Mouse (Mus musculus): ENCODE results near the gene Patj. TPM values are rescaled to one million over a fixed set of nuclear protein-coding genes. Genes with fewer than 3 reads are reported as not detected.

Gene Patj
- total and polyA plus RNA-seq, 3 experiments = 0.19 to 0.46 TPM; not detected in 1

DNA sequence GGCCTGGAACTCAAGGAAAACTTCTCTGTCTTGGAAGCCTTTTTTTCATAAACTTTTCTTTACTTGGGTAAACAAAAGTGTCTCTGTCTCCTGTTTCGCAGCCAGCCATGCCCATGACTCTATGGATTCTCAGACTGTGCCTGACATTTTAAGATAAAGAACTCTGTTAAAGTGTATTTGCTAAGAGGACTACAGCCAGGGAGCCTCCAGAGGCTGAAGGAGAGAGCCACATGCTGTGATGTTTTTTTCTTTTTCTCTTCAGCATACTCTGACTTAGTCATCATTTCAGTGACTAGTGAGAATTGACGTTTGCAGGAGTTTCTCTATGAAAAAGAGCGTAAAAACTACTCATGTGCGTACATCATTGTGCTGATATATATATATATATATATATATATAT lies 7.9 kb downstream of the Patj start:
- Histone ChIP-seq H3K4me1 (ENCODE audit: control insufficient read depth in 1 of 2, insufficient read depth in 2 of 2, low read length in 2 of 2) (no peaks in the 10 kb centered on the region), H3K79me2 (ENCODE audit: control insufficient read depth, insufficient read depth, low read length, poor library complexity) (no peaks in the 10 kb centered on the region), H3K27me3 (ENCODE audit: control insufficient read depth in 1 of 2, insufficient read depth in 2 of 2, low read length in 2 of 2) (peaks cover 3 to 4% of the 10 kb centered on the region in 2 experiments; a peak in 3 of 4 replicates), H3K27ac (ENCODE audit: control insufficient read depth, low read depth, low read length) (no peak overlapping the region), H3K4me3 (ENCODE audit: control insufficient read depth in 1 of 2, insufficient read depth in 1 of 2, low read depth in 2 of 2, low read length in 2 of 2) (no peak overlapping the region), H3K9me3 (replicated peaks; ENCODE audit: insufficient read depth, low read length) (no peaks in the 10 kb centered on the region), H3K9ac (ENCODE audit: control insufficient read depth, low read depth, low read length, poor library complexity, severe bottlenecking) (no peak overlapping the region), H3K36me3 (ENCODE audit: control insufficient read depth in 1 of 2, insufficient read depth in 2 of 2, low read length in 2 of 2) (no peaks in the 10 kb centered on the region)
- no peak for TF ChIP-seq SMC3 (IDR thresholded peaks at IDR 0.05; ENCODE audit: low read depth, low read length)
- no peak for TF ChIP-seq EP300 (IDR thresholded peaks at IDR 0.05; ENCODE audit: low read depth in 1 of 2, low read length in 2 of 2)
- no peak for TF ChIP-seq ZNF384 (IDR thresholded peaks at IDR 0.05; ENCODE audit: low read depth, low read length)
- TF ChIP-seq ZKSCAN1 (IDR thresholded peaks at IDR 0.05; ENCODE audit: low read depth, low read length) = no peak
- DNase-seq (ENCODE audit: low read depth, low spot score) = no peak

- H3K27me3 ChIP-seq (ENCODE audit: control insufficient read depth in 1 of 2, insufficient read depth in 2 of 2, low read length in 2 of 2) = peaks cover 3 to 4% of the 10 kb centered on the region in 2 experiments; a peak in 3 of 4 replicates
- H3K27ac ChIP-seq (ENCODE audit: control insufficient read depth, low read depth, low read length) = no peak overlapping the region
- H3K9me3 ChIP-seq (replicated peaks; ENCODE audit: insufficient read depth, low read length) = no peaks in the 10 kb centered on the region
- no peaks in the 10 kb centered on the region for H3K36me3 ChIP-seq (ENCODE audit: control insufficient read depth in 1 of 2, insufficient read depth in 2 of 2, low read length in 2 of 2)
- no peak overlapping the region for H3K9ac ChIP-seq (ENCODE audit: control insufficient read depth, low read depth, low read length, poor library complexity, severe bottlenecking)
- H3K4me1 ChIP-seq (ENCODE audit: control insufficient read depth in 1 of 2, insufficient read depth in 2 of 2, low read length in 2 of 2) = no peaks in the 10 kb centered on the region
- no peaks in the 10 kb centered on the region for H3K79me2 ChIP-seq (ENCODE audit: control insufficient read depth, insufficient read depth, low read length, poor library complexity)
- TF ChIP-seq MEF2A (IDR thresholded peaks at IDR 0.05; ENCODE audit: extremely low read depth, insufficient replicate concordance, low read depth, low read length, poor library complexity, severe bottlenecking) (no peak), BHLHE40 (IDR thresholded peaks at IDR 0.05; ENCODE audit: borderline replicate concordance, low read depth, low read length) (no peak), MAX (IDR thresholded peaks at IDR 0.05; ENCODE audit: low read length) (no peak), MAZ (IDR thresholded peaks at IDR 0.05; ENCODE audit: low read depth, low read length) (no peak), ELF1 (IDR thresholded peaks at IDR 0.05; ENCODE audit: low read depth, low read length) (no peak), E2F4 (IDR thresholded peaks at IDR 0.05; ENCODE audit: borderline replicate concordance, low read depth, low read length) (no peak), ZKSCAN1 (IDR thresholded peaks at IDR 0.05; ENCODE audit: low read depth, low read length) (no peak), POLR2AphosphoS2 (IDR thresholded peaks at IDR 0.05; ENCODE audit: low read length) (no peak), USF1 (IDR thresholded peaks at IDR 0.05; ENCODE audit: low read depth, low read length) (no peak), KAT2A (conservative IDR thresholded peaks at IDR 0.05; ENCODE audit: low read depth, low read length) (no peak)
- DNase-seq (ENCODE audit: low read depth, low spot score) = no peak
- H3K4me3 ChIP-seq (ENCODE audit: control insufficient read depth in 1 of 2, insufficient read depth in 1 of 2, low read depth in 2 of 2, low read length in 2 of 2) = no peak overlapping the region
These were observed 8.8 kb downstream of the Patj start for GRCm38 (mm10) chr4:98404412-98404811.

DNA sequence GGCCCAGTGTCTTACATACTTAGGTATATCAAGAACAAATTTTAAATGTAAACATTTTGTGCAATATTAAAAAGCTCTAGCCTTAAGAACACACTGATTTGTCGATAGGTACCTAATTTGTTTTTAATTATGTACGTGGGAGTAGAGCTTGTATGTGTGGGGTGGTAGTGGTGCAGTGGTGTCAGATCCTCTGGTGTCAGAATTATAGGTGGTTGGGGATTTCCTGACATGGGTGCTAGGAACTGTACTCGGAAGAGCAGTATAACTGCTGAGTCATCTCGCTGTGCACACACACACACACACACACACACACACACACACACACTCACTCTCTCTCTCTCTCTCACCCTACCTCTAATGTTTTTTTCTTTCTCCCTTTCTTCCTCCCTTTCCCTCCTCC lies 12.9 kb downstream of the Patj start:
- no peaks in the 10 kb centered on the region; a peak in 2 of 4 replicates for H3K27me3 ChIP-seq (ENCODE audit: control insufficient read depth in 1 of 2, insufficient read depth in 2 of 2, low read length in 2 of 2)
- no peaks in the 10 kb centered on the region for H3K9me3 ChIP-seq (replicated peaks; ENCODE audit: insufficient read depth, low read length)
- H3K9ac ChIP-seq (ENCODE audit: control insufficient read depth, low read depth, low read length, poor library complexity, severe bottlenecking) = no peak overlapping the region
- DNase-seq (ENCODE audit: low read depth, low spot score) = no peak
- H3K27ac ChIP-seq (ENCODE audit: control insufficient read depth, low read depth, low read length) = no peak overlapping the region
- H3K79me2 ChIP-seq (ENCODE audit: control insufficient read depth, insufficient read depth, low read length, poor library complexity) = no peaks in the 10 kb centered on the region
- H3K4me1 ChIP-seq (ENCODE audit: control insufficient read depth in 1 of 2, insufficient read depth in 2 of 2, low read length in 2 of 2) = no peaks in the 10 kb centered on the region
- no peak overlapping the region for H3K4me3 ChIP-seq (ENCODE audit: control insufficient read depth in 1 of 2, insufficient read depth in 1 of 2, low read depth in 2 of 2, low read length in 2 of 2)
- H3K36me3 ChIP-seq (ENCODE audit: control insufficient read depth in 1 of 2, insufficient read depth in 2 of 2, low read length in 2 of 2) = no peaks in the 10 kb centered on the region
- no peak for TF ChIP-seq CHD2 (IDR thresholded peaks at IDR 0.05; ENCODE audit: low read length)
- no peak for TF ChIP-seq MAZ (IDR thresholded peaks at IDR 0.05; ENCODE audit: low read depth, low read length)
- TF ChIP-seq RCOR1 (IDR thresholded peaks at IDR 0.05; ENCODE audit: low read depth, low read length) = no peak
- no peak for TF ChIP-seq JUND (IDR thresholded peaks at IDR 0.05; ENCODE audit: low read depth, low read length)
- no peak for TF ChIP-seq CHD1 (IDR thresholded peaks at IDR 0.05; ENCODE audit: low read depth, low read length)
- TF ChIP-seq USF1 (IDR thresholded peaks at IDR 0.05; ENCODE audit: low read depth, low read length) = no peak
- TF ChIP-seq MYB (IDR thresholded peaks at IDR 0.05; ENCODE audit: low read depth, low read length) = no peak
- no peak for TF ChIP-seq NRF1 (IDR thresholded peaks at IDR 0.05; ENCODE audit: insufficient read depth, low read depth, low read length, poor library complexity, severe bottlenecking)
- no peak for TF ChIP-seq ETS1 (IDR thresholded peaks at IDR 0.05; ENCODE audit: low read depth, low read length)
- TF ChIP-seq ZNF384 (IDR thresholded peaks at IDR 0.05; ENCODE audit: low read depth, low read length) = no peak
- no peak for TF ChIP-seq ZC3H11A (IDR thresholded peaks at IDR 0.05; ENCODE audit: low read depth, low read length)
- TF ChIP-seq GATA1 (IDR thresholded peaks at IDR 0.05; ENCODE audit: low read depth, low read length) = no peak
- TF ChIP-seq RAD21 (IDR thresholded peaks at IDR 0.05; ENCODE audit: low read depth, low read length) = no peak
- TF ChIP-seq ZMIZ1 (IDR thresholded peaks at IDR 0.05; ENCODE audit: low read depth, low read length) = no peak
- no peak for TF ChIP-seq CTCF (IDR thresholded peaks at IDR 0.05 in 2 of 3, conservative IDR thresholded peaks at IDR 0.05 in 1 of 3; ENCODE audit: control insufficient read depth in 1 of 3, insufficient read depth in 1 of 3, low read depth in 2 of 3, low read length in 3 of 3, poor library complexity in 1 of 3, severe bottlenecking in 1 of 3)
- TF ChIP-seq USF2 (IDR thresholded peaks at IDR 0.05; ENCODE audit: borderline replicate concordance in 1 of 2, insufficient read depth in 1 of 2, low read depth in 1 of 2, low read length in 2 of 2) = no peak
